Mouse (Mus musculus) intestine, embryonic 16.5 days (tissue): Measurements from ENCODE around the gene Mcmbp. TPM values are rescaled to one million over a fixed set of nuclear protein-coding genes. Genes with fewer than 3 reads are reported as not detected.

Experiments used
- ATAC-seq: fragments of 200-750 bp; cut with Nextera tagmentation; 2 replicates; pipeline ENCODE4 v1.8.0; 2017; ENCODE audit warnings: moderate TSS enrichment, moderate library complexity
- H3K27ac ChIP-seq: fragments of 300-500 bp; sonication (generic); 2 replicates; pipeline ENCODE4 v1.5.1; 2014; ENCODE audit warnings: mild to moderate bottlenecking, low read length
- H3K27me3 ChIP-seq: fragments of 300-500 bp; sonication (generic); replicated peaks from 2 replicates; pipeline ENCODE4 v1.6.1; 2014; ENCODE audit warnings: low read length, control low read depth, mixed read lengths; ENCODE audit not compliant: control insufficient read depth, insufficient read depth
- H3K36me3 ChIP-seq: fragments of 300-500 bp; sonication (generic); 2 replicates; pipeline ENCODE4 v1.6.1; 2014; ENCODE audit warnings: low read length, control low read depth; ENCODE audit not compliant: control insufficient read depth, insufficient read depth
- H3K4me1 ChIP-seq: fragments of 300-500 bp; sonication (generic); 2 replicates; pipeline ENCODE4 v1.6.1; 2014; ENCODE audit warnings: low read length, control low read depth, mixed read lengths; ENCODE audit not compliant: control insufficient read depth, insufficient read depth
- H3K4me2 ChIP-seq: fragments of 300-500 bp; sonication (generic); 2 replicates; pipeline ENCODE4 v1.6.1; 2014; ENCODE audit warnings: low read depth, low read length, control low read depth
- H3K4me3 ChIP-seq: fragments of 300-500 bp; sonication (generic); 2 replicates; pipeline ENCODE4 v1.5.1; 2014; ENCODE audit warnings: mild to moderate bottlenecking, low read length
- H3K9ac ChIP-seq: fragments of 300-500 bp; sonication (generic); 2 replicates; pipeline ENCODE4 v1.6.1; 2014; ENCODE audit warnings: low read depth, low read length
- H3K9me3 ChIP-seq: fragments of 300-500 bp; sonication (generic); 2 replicates; pipeline ENCODE4 v1.6.1; 2016; ENCODE audit warnings: low read length, control low read depth; ENCODE audit not compliant: control insufficient read depth
- WGBS: fragments of 180-500 bp; shearing (Covaris S2); extraction: QIAGEN DNeasy Blood & Tissue Kit; methylation state at CpG from one replicate; pipeline ENCODE4 v1.1.7; 2014; 5-methylcytosine and 5-hydroxymethylcytosine counted together
- polyA plus RNA-seq: library from polyadenylated mRNA; unstranded; fragments of >200 nt; fragmentation: Nextera tagmentation; extraction: Ambion mirVana; gene quantifications from 2 replicates; pipeline ENCODE4 v1.2.1, GENCODE M21; 2015

Gene Mcmbp
- polyA plus RNA-seq: 35.3 and 40.2 TPM in 2 replicates

GRCm38 (mm10) chr7:128740334-128740733, at the start of gene Mcmbp:
Gene Mcmbp, minus strand, starts transcription at chr7:128740495.
- Histone ChIP-seq H3K27me3 (no peaks in the 10 kb centered on the region), H3K4me3 (peak within 1 kb of the TSS; percentile 100), H3K9me3 (no peaks in the 10 kb centered on the region), H3K4me2 (peak within 1 kb of the TSS; percentile 70), H3K9ac (peak within 1 kb of the TSS; percentile 99), H3K4me1 (peaks cover 28% of the 10 kb centered on the region), H3K36me3 (no peaks in the 10 kb centered on the region), H3K27ac (peak within 1 kb of the TSS; percentile 88)
- peak; percentile 79 for ATAC-seq
- under 1% methylated on average over 35 of the region's 35 CpGs for whole genome bisulfite sequencing

DNA sequence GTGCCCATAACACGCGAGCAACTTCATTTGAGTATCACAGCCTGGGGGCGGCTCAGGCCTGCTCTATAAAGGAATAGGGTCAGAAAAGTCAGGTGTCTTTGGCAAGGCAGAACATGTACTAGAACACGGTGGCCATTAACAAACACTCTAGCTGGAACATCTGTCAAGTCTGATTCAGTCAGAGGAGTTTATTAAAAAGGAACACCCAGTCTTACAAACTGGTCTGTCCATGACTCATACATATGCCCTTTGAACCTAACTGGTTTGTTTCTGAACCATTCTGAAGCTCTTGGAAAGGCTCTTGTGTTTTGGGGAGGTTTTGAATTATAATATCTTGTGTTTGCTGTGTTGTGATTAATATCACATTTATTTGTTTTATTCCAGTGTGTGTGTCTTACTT, 49.8 kb upstream of the Mcmbp start:
- ATAC-seq: no peak
- Histone ChIP-seq H3K36me3 (peaks cover 7% of the 10 kb centered on the region; the same call in 1 of the 2 replicates), H3K9me3 (no peaks in the 10 kb centered on the region), H3K4me3 (no peak overlapping the region), H3K4me1 (no peaks in the 10 kb centered on the region), H3K27ac (no peak overlapping the region), H3K9ac (no peak overlapping the region), H3K27me3 (no peaks in the 10 kb centered on the region), H3K4me2 (no peak overlapping the region)
- WGBS: 87% methylated on average over 4 of the region's 4 CpGs

DNA sequence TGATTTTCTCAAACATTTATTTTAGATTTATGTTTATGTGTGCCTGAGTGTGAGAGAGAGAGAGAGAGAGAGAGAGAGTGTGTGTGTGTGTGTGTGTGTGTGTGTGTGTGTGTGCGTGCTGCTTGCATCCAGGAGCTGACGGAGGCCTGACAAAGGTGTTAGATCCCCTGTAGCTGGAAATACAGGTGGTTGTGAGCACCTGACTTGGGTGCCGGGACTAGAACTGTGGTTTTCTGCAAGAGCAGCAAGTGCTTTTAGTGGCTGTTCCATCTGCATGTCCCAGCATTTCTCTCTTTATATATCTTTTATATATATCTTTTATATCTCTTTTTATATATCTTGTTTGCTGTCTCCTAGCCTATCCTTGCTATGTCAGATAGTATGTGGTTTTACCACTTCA, 41.6 kb upstream of the Mcmbp start:
- H3K36me3 ChIP-seq: peaks cover 32% of the 10 kb centered on the region
- H3K9me3 ChIP-seq: no peaks in the 10 kb centered on the region
- 94% methylated on average over 3 of the region's 3 CpGs for WGBS

DNA sequence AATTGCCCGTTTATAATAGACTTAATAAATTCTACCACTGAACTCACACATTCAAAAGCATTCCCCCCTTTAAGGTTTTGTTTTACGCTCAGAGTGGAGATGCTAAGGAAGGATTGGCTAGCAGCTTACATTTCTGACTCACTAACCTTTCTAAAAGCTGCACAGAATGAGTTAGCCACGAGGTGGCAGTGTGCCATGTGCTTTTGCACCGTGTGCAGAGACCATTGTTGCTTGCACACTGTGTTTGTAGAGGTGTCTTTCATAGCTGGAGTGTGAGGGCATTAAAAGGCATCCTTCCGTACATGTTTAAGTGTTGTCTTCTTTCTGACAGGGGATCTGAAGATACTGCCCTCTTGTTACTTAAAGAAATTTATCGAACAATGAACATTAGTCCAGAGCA, 39.0 kb upstream of the Mcmbp start:
- Histone ChIP-seq H3K27me3 (no peaks in the 10 kb centered on the region), H3K4me3 (no peak overlapping the region), H3K4me2 (no peak overlapping the region), H3K9ac (no peak overlapping the region), H3K27ac (no peak overlapping the region), H3K9me3 (no peaks in the 10 kb centered on the region), H3K4me1 (no peaks in the 10 kb centered on the region), H3K36me3 (peaks cover 28% of the 10 kb centered on the region)
- ATAC-seq: 0 out of 2 replicates have a peak, but pooled peaks have one; percentile 31
- 50% methylated on average over 6 of the region's 6 CpGs for WGBS

More for the DNA sequence above, 41.6 kb upstream of the Mcmbp start:
- Histone ChIP-seq H3K4me3 (no peak overlapping the region), H3K27me3 (no peaks in the 10 kb centered on the region), H3K4me2 (no peak overlapping the region), H3K9ac (no peak overlapping the region), H3K4me1 (no peaks in the 10 kb centered on the region), H3K27ac (no peak overlapping the region)
- no peak for ATAC-seq

GRCm38 (mm10) chr7:128777201-128777600, 36.9 kb upstream of the Mcmbp start:
- Histone ChIP-seq H3K4me1 (no peaks in the 10 kb centered on the region), H3K27ac (no peak overlapping the region), H3K9me3 (no peaks in the 10 kb centered on the region), H3K4me2 (no peak overlapping the region), H3K27me3 (no peaks in the 10 kb centered on the region), H3K9ac (no peak overlapping the region), H3K36me3 (peaks cover 21% of the 10 kb centered on the region), H3K4me3 (no peak overlapping the region)
- WGBS: 83% methylated on average over 6 of the region's 6 CpGs
- ATAC-seq: no peak

GRCm38 (mm10) chr7:128766696-128767095, 26.4 kb upstream of the Mcmbp start:
- no peak overlapping the region for H3K27ac ChIP-seq
- peak; percentile 33; the same call in 1 of the 2 replicates for ATAC-seq
- H3K9me3 ChIP-seq: no peaks in the 10 kb centered on the region
- H3K9ac ChIP-seq: no peak overlapping the region
- H3K4me3 ChIP-seq: no peak overlapping the region
- no peaks in the 10 kb centered on the region for H3K4me1 ChIP-seq
- no peaks in the 10 kb centered on the region for H3K27me3 ChIP-seq
- peaks cover 29% of the 10 kb centered on the region for H3K36me3 ChIP-seq
- no peak overlapping the region for H3K4me2 ChIP-seq

DNA sequence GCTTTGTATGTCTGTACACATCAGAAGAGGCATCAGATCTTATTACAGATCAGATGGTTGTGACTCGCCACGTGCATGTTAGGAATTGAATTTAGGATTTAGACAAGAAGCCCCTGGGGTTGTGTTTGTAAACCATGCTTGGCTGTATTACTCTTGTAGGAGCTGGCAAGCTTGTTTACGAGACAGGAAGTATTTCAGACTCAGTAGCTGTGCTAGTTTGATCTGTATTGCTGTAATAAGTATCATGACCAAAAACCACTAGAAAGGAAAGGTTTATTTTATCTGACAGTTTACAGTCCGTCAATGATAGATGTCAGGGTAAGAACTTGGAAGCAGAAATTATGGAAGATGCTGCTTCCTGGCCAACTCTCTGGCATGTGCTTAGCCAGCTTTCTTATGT, 18.7 kb upstream of the Mcmbp start:
- Histone ChIP-seq H3K4me3 (no peak overlapping the region), H3K4me1 (no peaks in the 10 kb centered on the region), H3K27ac (no peak overlapping the region), H3K9me3 (no peaks in the 10 kb centered on the region), H3K36me3 (peaks cover 35% of the 10 kb centered on the region), H3K9ac (no peak overlapping the region), H3K4me2 (no peak overlapping the region), H3K27me3 (no peaks in the 10 kb centered on the region)
- no peak for ATAC-seq
- WGBS: 81% methylated on average over 4 of the region's 4 CpGs

GRCm38 (mm10) chr7:128755396-128755795, 15.1 kb upstream of the Mcmbp start:
- Histone ChIP-seq H3K4me1 (no peaks in the 10 kb centered on the region), H3K9me3 (no peaks in the 10 kb centered on the region), H3K9ac (no peak overlapping the region), H3K27ac (no peak overlapping the region), H3K36me3 (peaks cover 26% of the 10 kb centered on the region), H3K4me2 (no peak overlapping the region), H3K27me3 (no peaks in the 10 kb centered on the region), H3K4me3 (no peak overlapping the region)
- 63% methylated on average over 1 of the region's 1 CpGs for WGBS
- ATAC-seq: no peak

DNA sequence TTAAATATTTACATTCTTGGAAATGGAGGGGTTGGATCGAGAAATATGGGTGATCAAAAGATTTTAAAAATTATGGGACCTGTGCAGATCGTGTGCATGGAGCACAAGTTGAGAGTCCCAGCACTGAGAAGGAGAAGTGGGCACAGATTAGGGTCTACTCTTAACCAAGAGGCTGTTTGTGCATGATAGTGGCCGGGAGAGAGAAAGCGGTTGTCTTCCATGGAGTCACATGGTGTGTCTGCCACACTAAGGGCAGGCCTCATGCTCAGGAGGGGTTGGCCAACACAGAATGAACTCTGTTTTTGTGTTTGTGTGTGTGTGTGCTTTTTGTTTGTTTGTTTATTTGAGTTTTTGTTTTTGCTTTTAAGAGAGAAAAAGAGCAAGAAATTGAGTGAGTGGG, 11.7 kb upstream of the Mcmbp start:
- no peak for ATAC-seq
- H3K9me3 ChIP-seq: no peaks in the 10 kb centered on the region
- H3K4me2 ChIP-seq: no peak overlapping the region
- peaks cover 16% of the 10 kb centered on the region for H3K36me3 ChIP-seq
- no peaks in the 10 kb centered on the region for H3K27me3 ChIP-seq
- H3K4me1 ChIP-seq: peaks cover 13% of the 10 kb centered on the region
- H3K4me3 ChIP-seq: no peak overlapping the region
- WGBS: 75% methylated on average over 4 of the region's 4 CpGs
- no peak overlapping the region for H3K27ac ChIP-seq
- no peak overlapping the region for H3K9ac ChIP-seq

DNA sequence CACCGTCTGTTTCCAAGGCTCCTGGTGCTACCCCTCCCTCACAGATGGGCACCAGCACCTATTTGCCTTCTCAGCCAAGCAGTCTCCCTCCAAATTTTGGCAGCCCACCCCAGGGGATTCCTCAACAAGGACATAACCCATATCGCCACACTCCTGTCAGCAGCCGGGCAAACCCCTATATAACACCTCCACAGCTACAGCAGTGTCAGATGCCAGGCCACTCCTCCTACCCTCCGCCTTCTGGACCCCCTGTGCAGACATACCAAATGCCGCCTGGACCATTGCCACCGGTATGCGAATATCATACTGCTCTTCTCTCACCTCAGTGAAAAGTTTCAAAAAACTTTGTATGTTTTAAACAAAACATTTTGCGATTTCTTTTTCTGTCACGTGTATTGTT, 10.0 kb upstream of the Mcmbp start:
- Histone ChIP-seq H3K27me3 (no peaks in the 10 kb centered on the region), H3K9ac (no peak overlapping the region), H3K4me3 (no peak overlapping the region), H3K9me3 (no peaks in the 10 kb centered on the region), H3K36me3 (peaks cover 16% of the 10 kb centered on the region), H3K4me1 (peaks cover 26% of the 10 kb centered on the region), H3K27ac (no peak overlapping the region), H3K4me2 (no peak overlapping the region)
- WGBS: 89% methylated on average over 9 of the region's 9 CpGs
- no peak for ATAC-seq
